Mouse (Mus musculus): ENCODE measurements at regions not wholly inside any gene's neighbourhood (a gene's known extent, or its start where the extent isn't known, plus 50 kb on each side); places are given as distances from the start of the nearest gene placed in this dataset.

DNA sequence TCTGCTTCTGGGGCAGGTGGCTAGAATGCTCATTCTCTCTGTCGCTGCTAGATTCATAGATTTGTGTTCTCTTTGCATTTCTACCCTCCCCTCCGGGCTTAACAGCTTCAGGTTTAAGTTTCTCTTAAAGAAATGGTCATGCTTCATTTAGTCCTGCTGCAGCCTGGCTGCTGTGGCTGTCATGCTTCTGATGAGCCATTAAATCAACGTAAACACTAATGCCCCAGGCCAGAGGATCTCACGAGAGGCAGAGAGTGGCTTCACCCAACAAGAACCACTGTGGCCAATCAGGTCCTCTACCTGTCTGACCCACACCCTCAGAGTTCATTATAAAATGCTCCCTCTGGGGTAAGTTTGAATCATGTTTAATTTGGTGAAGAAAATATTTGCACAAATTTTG is 173.0 kb upstream of the Zbtb20 start:
- Histone ChIP-seq H3K36me3 (replicated peaks; ENCODE audit: control insufficient read depth, insufficient read depth, low read depth) (no peaks in the 10 kb centered on the region), H3K4me1 (replicated peaks; ENCODE audit: control insufficient read depth in 2 of 2, insufficient read depth in 2 of 2, low read length in 1 of 2) (no peaks in the 10 kb centered on the region)

GRCm38 (mm10) chr16:42681196-42681595 is 194.5 kb upstream of the Zbtb20 start:
- no peak overlapping the region for H3K4me3 ChIP-seq (ENCODE audit: insufficient read depth in 1 of 2, low read depth in 2 of 2, low read length in 2 of 2)
- no peaks in the 10 kb centered on the region for H3K9me3 ChIP-seq (ENCODE audit: control insufficient read depth, low read length)
- peaks cover 0 to 2% of the 10 kb centered on the region in 2 experiments; a peak in 1 of 4 replicates for H3K4me1 ChIP-seq (replicated peaks; ENCODE audit: control insufficient read depth in 2 of 2, insufficient read depth in 2 of 2, low read length in 1 of 2)
- H3K27ac ChIP-seq: no peak overlapping the region
- DNase-seq (ENCODE audit: low read depth in 3 of 3, low spot score in 3 of 3) (peak in 1 of 3 experiments; percentile 3), ATAC-seq (ENCODE audit: insufficient read depth) (no peak)
- H3K9ac ChIP-seq (replicated peaks): no peak overlapping the region
- no peaks in the 10 kb centered on the region for H3K36me3 ChIP-seq (replicated peaks; ENCODE audit: control insufficient read depth, insufficient read depth, low read depth)
- H3K27me3 ChIP-seq (ENCODE audit: control insufficient read depth, insufficient read depth, low read length): no peaks in the 10 kb centered on the region
- 44% methylated on average over 3 of the region's 3 CpGs for WGBS (ENCODE audit: insufficient replicate concordance)
- TF ChIP-seq EP300 (IDR thresholded peaks at IDR 0.05; ENCODE audit: low read depth) (no peak), CTCF (IDR thresholded peaks at IDR 0.05; ENCODE audit: low read depth) (no peak)
- no peak overlapping the region for H3K4me2 ChIP-seq (ENCODE audit: low read depth)

More for the DNA sequence above, 173.0 kb upstream of the Zbtb20 start:
- no peaks in the 10 kb centered on the region for H3K27me3 ChIP-seq (ENCODE audit: control insufficient read depth, insufficient read depth, low read length)
- WGBS (ENCODE audit: insufficient replicate concordance): 38% methylated on average over 4 of the region's 4 CpGs
- no peaks in the 10 kb centered on the region for H3K9me3 ChIP-seq (ENCODE audit: control insufficient read depth, low read length)
- H3K9ac ChIP-seq (replicated peaks): no peak overlapping the region
- no peak overlapping the region for H3K4me3 ChIP-seq (ENCODE audit: insufficient read depth in 1 of 2, low read depth in 2 of 2, low read length in 2 of 2)
- no peak overlapping the region for H3K27ac ChIP-seq
- H3K4me2 ChIP-seq (ENCODE audit: low read depth): no peak overlapping the region
- TF ChIP-seq EP300 (IDR thresholded peaks at IDR 0.05; ENCODE audit: low read depth) (no peak), CTCF (IDR thresholded peaks at IDR 0.05; ENCODE audit: low read depth) (no peak)
- DNase-seq (ENCODE audit: low read depth in 3 of 3, low spot score in 3 of 3): no peak
- no peak for ATAC-seq (ENCODE audit: insufficient read depth)

- no peak overlapping the region for H3K4me3 ChIP-seq (ENCODE audit: insufficient read depth in 1 of 2, low read depth in 2 of 2, low read length in 2 of 2)
- no peaks in the 10 kb centered on the region for H3K9me3 ChIP-seq (ENCODE audit: control insufficient read depth, low read length)
- H3K9ac ChIP-seq (replicated peaks): no peak overlapping the region
- H3K27me3 ChIP-seq (ENCODE audit: control insufficient read depth, insufficient read depth, low read length): no peaks in the 10 kb centered on the region
- ATAC-seq (ENCODE audit: insufficient read depth) (no peak), DNase-seq (ENCODE audit: low read depth in 3 of 3, low spot score in 3 of 3) (no peak)
- H3K27ac ChIP-seq: no peak overlapping the region
- WGBS (ENCODE audit: insufficient replicate concordance): 30% methylated on average over 5 of the region's 5 CpGs
- no peak for TF ChIP-seq CTCF (IDR thresholded peaks at IDR 0.05; ENCODE audit: low read depth)
- TF ChIP-seq EP300 (IDR thresholded peaks at IDR 0.05; ENCODE audit: low read depth): no peak
- H3K36me3 ChIP-seq (replicated peaks; ENCODE audit: control insufficient read depth, insufficient read depth, low read depth): no peaks in the 10 kb centered on the region
- no peak overlapping the region for H3K4me2 ChIP-seq (ENCODE audit: low read depth)
- peaks cover 0 to 2% of the 10 kb centered on the region in 2 experiments; a peak in 1 of 4 replicates for H3K4me1 ChIP-seq (replicated peaks; ENCODE audit: control insufficient read depth in 2 of 2, insufficient read depth in 2 of 2, low read length in 1 of 2)
These were observed 198.5 kb upstream of the Zbtb20 start for GRCm38 (mm10) chr16:42677211-42677610.

DNA sequence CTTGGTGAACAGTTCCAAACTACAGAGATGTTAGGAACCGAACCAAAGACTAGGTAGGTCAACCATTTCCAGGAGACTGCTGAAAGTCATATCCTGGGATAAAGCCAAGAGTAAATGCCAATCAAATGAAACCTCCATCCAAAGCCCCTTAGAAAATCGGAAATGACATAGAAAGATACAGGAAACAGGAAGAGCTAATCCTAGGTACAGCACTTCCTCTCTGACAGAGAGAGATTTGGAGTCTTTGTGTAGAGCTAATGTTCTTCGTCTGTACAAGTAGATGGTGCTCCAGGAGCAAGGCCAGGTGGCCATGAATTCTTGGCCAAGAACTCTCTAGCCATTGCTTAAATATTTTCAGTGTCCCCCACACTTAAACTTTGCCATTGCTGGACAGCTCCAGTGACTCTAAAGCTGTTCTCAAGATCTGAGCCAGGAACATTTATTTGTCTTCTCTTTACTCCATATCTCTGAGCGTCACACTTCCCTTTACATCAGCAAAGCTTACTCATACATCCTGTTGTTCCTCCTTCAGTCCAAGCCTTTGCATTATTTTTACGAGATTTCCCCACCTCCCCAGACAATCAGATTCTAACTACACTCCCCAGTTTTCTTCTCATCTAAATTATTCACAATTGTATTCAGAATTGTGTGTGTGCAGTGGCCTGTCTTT is 199.1 kb upstream of the Zbtb20 start:
- no peak overlapping the region for H3K27ac ChIP-seq
- TF ChIP-seq CTCF (IDR thresholded peaks at IDR 0.05; ENCODE audit: low read depth) (no peak), EP300 (IDR thresholded peaks at IDR 0.05; ENCODE audit: low read depth) (no peak)
- no peak for ATAC-seq (ENCODE audit: insufficient read depth)
- no peak overlapping the region for H3K9ac ChIP-seq (replicated peaks)
- H3K4me1 ChIP-seq (replicated peaks; ENCODE audit: control insufficient read depth in 2 of 2, insufficient read depth in 2 of 2, low read length in 1 of 2): peaks cover 0 to 2% of the 10 kb centered on the region in 2 experiments; a peak in 1 of 4 replicates
- DNase-seq (ENCODE audit: low read depth in 3 of 3, low spot score in 3 of 3): no peak
- H3K9me3 ChIP-seq (ENCODE audit: control insufficient read depth, low read length): no peaks in the 10 kb centered on the region
- no peaks in the 10 kb centered on the region for H3K36me3 ChIP-seq (replicated peaks; ENCODE audit: control insufficient read depth, insufficient read depth, low read depth)
- no peaks in the 10 kb centered on the region for H3K27me3 ChIP-seq (ENCODE audit: control insufficient read depth, insufficient read depth, low read length)
- H3K4me3 ChIP-seq (ENCODE audit: insufficient read depth in 1 of 2, low read depth in 2 of 2, low read length in 2 of 2): no peak overlapping the region
- 16% methylated on average over 5 of the region's 5 CpGs for WGBS (ENCODE audit: insufficient replicate concordance)
- no peak overlapping the region for H3K4me2 ChIP-seq (ENCODE audit: low read depth)

- ATAC-seq (ENCODE audit: insufficient read depth) (no peak), DNase-seq (ENCODE audit: low read depth in 3 of 3, low spot score in 3 of 3) (no peak)
- no peak overlapping the region for H3K4me2 ChIP-seq (ENCODE audit: low read depth)
- H3K4me1 ChIP-seq (replicated peaks; ENCODE audit: control insufficient read depth in 2 of 2, insufficient read depth in 2 of 2, low read length in 1 of 2): no peaks in the 10 kb centered on the region
- H3K27me3 ChIP-seq (ENCODE audit: control insufficient read depth, insufficient read depth, low read length): no peaks in the 10 kb centered on the region
- H3K27ac ChIP-seq: no peak overlapping the region
- H3K4me3 ChIP-seq (ENCODE audit: insufficient read depth in 1 of 2, low read depth in 2 of 2, low read length in 2 of 2): no peak overlapping the region
- WGBS (ENCODE audit: insufficient replicate concordance): 62% methylated on average over 3 of the region's 3 CpGs
- no peaks in the 10 kb centered on the region for H3K36me3 ChIP-seq (replicated peaks; ENCODE audit: control insufficient read depth, insufficient read depth, low read depth)
- TF ChIP-seq CTCF (IDR thresholded peaks at IDR 0.05; ENCODE audit: low read depth): no peak
- no peak for TF ChIP-seq EP300 (IDR thresholded peaks at IDR 0.05; ENCODE audit: low read depth)
- H3K9me3 ChIP-seq (ENCODE audit: control insufficient read depth, low read length): no peaks in the 10 kb centered on the region
- no peak overlapping the region for H3K9ac ChIP-seq (replicated peaks)
These were observed 200.7 kb upstream of the Zbtb20 start for GRCm38 (mm10) chr16:42675031-42675430.
